Comparison of ENCODE assay signal across 8 mouse cellular contexts in the genomic region with DNA sequence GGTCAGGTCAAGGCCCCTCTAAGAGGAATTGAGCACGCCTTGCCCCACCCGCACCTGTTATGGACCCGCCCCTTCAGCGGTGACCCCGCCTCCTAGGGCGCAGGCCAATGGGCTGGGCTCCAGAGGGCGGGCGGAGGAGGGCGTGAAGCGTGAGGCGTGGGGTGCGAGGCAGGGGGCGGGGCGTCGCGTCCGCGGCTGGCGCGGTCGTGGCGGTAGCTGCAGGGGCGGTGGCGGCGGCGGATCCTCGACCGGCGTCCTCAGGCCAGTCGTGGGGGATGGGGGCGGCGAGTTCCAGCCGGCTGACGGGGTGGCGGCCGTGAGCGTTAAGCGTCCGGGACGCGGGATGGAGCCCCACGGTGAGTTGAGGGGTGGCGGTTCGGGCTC. TPM values are rescaled to one million over a fixed set of nuclear protein-coding genes. Genes with fewer than 3 reads are reported as not detected.
DNase-seq lines count a peak whose midpoint lies in the region; ATAC-seq lines count a peak whose summit lies in the region.

No protein-coding gene starts in this region.

- peaks cover 2% of the 10 kb centered on the region; the same call in 1 of the 2 replicates for H3K9me3 ChIP-seq in forebrain, embryonic 11.5 days (ENCODE audit: control insufficient read depth, low read length)
- H3K9me3 ChIP-seq in heart, embryonic 14.5 days (ENCODE audit: control insufficient read depth, low read length), result peaks cover 4% of the 10 kb centered on the region; the same call in 1 of the 2 replicates
- H3K9me3 ChIP-seq in liver, embryonic 11.5 days (ENCODE audit: control insufficient read depth, low read length), result no peaks in the 10 kb centered on the region

- peaks cover 10% of the 10 kb centered on the region for H3K27me3 ChIP-seq in forebrain, embryonic 11.5 days (ENCODE audit: control insufficient read depth, insufficient read depth, low read length)
- H3K27me3 ChIP-seq in heart, embryonic 14.5 days (ENCODE audit: control insufficient read depth, insufficient read depth, low read length), result no peaks in the 10 kb centered on the region
- 0 out of 2 replicates have a peak, but pooled peaks cover 5% of the 10 kb centered on the region for H3K27me3 ChIP-seq in liver, embryonic 11.5 days (replicated peaks; ENCODE audit: control insufficient read depth, insufficient read depth, low read length)

- peak; percentile 73 for DNase-seq in B cell, adult 2 months
- DNase-seq in c-Kit-positive CD71-negative TER-119-negative erythroid progenitor cells, embryonic 14.5 days (ENCODE audit: low read depth), result peak; percentile 63
- peak; percentile 90 for DNase-seq in forebrain, embryonic 11.5 days (ENCODE audit: low spot score)
- DNase-seq in kidney, postnatal 10 days, result peak; percentile 96
- peak; percentile 83 for DNase-seq in liver, embryonic 11.5 days (ENCODE audit: low spot score)
- peak; percentile 35 to 49 for DNase-seq in natural killer cell, adult 2 months (ENCODE audit: low spot score in 2 of 2)
- DNase-seq in spleen, postnatal 4 days (ENCODE audit: low spot score in 2 of 2), result peak; percentile 77 to 86

- H3K9ac ChIP-seq in forebrain, embryonic 11.5 days (ENCODE audit: low read length), result peak overlapping the region; percentile 32
- peak overlapping the region; percentile 92 for H3K9ac ChIP-seq in heart, embryonic 14.5 days (ENCODE audit: low read length)
- H3K9ac ChIP-seq in liver, embryonic 11.5 days (ENCODE audit: low read depth, low read length), result peak overlapping the region; percentile 71

- H3K36me3 ChIP-seq in forebrain, embryonic 11.5 days (ENCODE audit: control insufficient read depth, insufficient read depth, low read length), result no peaks in the 10 kb centered on the region
- no peaks in the 10 kb centered on the region for H3K36me3 ChIP-seq in heart, embryonic 14.5 days (ENCODE audit: control insufficient read depth, insufficient read depth, low read length)
- H3K36me3 ChIP-seq in liver, embryonic 11.5 days (ENCODE audit: control insufficient read depth, insufficient read depth, low read length), result no peaks in the 10 kb centered on the region

- peak; percentile 95 for ATAC-seq in forebrain, embryonic 11.5 days (replicated peaks; ENCODE audit: low FRiP score)
- ATAC-seq in heart, embryonic 14.5 days (ENCODE audit: insufficient number of reproducible peaks, insufficient read depth, low FRiP score, low read depth), result peak; percentile 95
- ATAC-seq in liver, embryonic 11.5 days (replicated peaks; ENCODE audit: low FRiP score), result peak; percentile 99

- H3K4me3 ChIP-seq in forebrain, embryonic 11.5 days (ENCODE audit: low read depth, low read length), result peak overlapping the region; percentile 52
- H3K4me3 ChIP-seq in heart, embryonic 14.5 days (ENCODE audit: control insufficient read depth in 1 of 2, insufficient read depth in 1 of 2, low read depth in 1 of 2, low read length in 2 of 2), result peak overlapping the region; percentile 90 to 94
- peak overlapping the region; percentile 75 for H3K4me3 ChIP-seq in liver, embryonic 11.5 days (ENCODE audit: low read depth, low read length)

- peak overlapping the region; percentile 73 for H3K4me2 ChIP-seq in forebrain, embryonic 11.5 days (ENCODE audit: low read depth, low read length, severe bottlenecking)
- peak overlapping the region; percentile 77 for H3K4me2 ChIP-seq in heart, embryonic 14.5 days (ENCODE audit: low read length)
- H3K4me2 ChIP-seq in liver, embryonic 11.5 days, result peak overlapping the region; percentile 99

- H3K27ac ChIP-seq in forebrain, embryonic 11.5 days (ENCODE audit: low read depth, low read length), result no peak overlapping the region
- H3K27ac ChIP-seq in heart, embryonic 14.5 days (replicated peaks in 1 of 2; ENCODE audit: control insufficient read depth in 1 of 2, insufficient read depth in 1 of 2, low read depth in 2 of 2, low read length in 2 of 2), result peak overlapping the region; percentile 78 to 83
- no peak overlapping the region for H3K27ac ChIP-seq in liver, embryonic 11.5 days (ENCODE audit: low read depth, low read length)

- WGBS in forebrain, embryonic 11.5 days, result under 1% methylated on average over 40 of the region's 44 CpGs
- WGBS in heart, embryonic 14.5 days, result under 1% methylated on average over 42 of the region's 44 CpGs
- under 1% methylated on average over 44 of the region's 44 CpGs for WGBS in liver, embryonic 11.5 days

- no peaks in the 10 kb centered on the region; the same call in 1 of the 2 replicates for H3K4me1 ChIP-seq in forebrain, embryonic 11.5 days (replicated peaks; ENCODE audit: control insufficient read depth, insufficient read depth, low read length)
- H3K4me1 ChIP-seq in heart, embryonic 14.5 days (ENCODE audit: control insufficient read depth in 2 of 2, insufficient read depth in 2 of 2, low read length in 2 of 2), result 0 out of 4 replicates have a peak, but pooled peaks cover 0 to 2% of the 10 kb centered on the region in 2 experiments
- no peaks in the 10 kb centered on the region for H3K4me1 ChIP-seq in liver, embryonic 11.5 days (replicated peaks; ENCODE audit: control insufficient read depth, insufficient read depth, low read length)

RNA-seq across cellular contexts. Expression of gene Arhgap29, which starts 0.7 kb away (rescaled TPM):
- 31.0 and 35.0 TPM in 2 replicates for polyA plus RNA-seq in forebrain, embryonic 11.5 days (2014; fragmentation: Nextera tagmentation; extraction: Ambion mirVana)
- 65.1 and 68.4 TPM in 2 replicates for polyA plus RNA-seq in heart, embryonic 14.5 days (2014; fragmentation: Nextera tagmentation; extraction: Ambion mirVana)
- polyA plus RNA-seq in liver, embryonic 11.5 days (2014; fragmentation: Nextera tagmentation; extraction: Ambion mirVana), result 24.1 and 25.5 TPM in 2 replicates

Comparison
In these comparisons a context has a peak if more than half of its experiments do, and no peak if none do; other contexts are left out.
1. DNase-seq: peak in every context shown above with its lines; median percentile 96 in kidney, postnatal 10 days; 90 in forebrain, embryonic 11.5 days; 83 in liver, embryonic 11.5 days; 82 in spleen, postnatal 4 days; 73 in B cell, adult 2 months; 63 in c-Kit-positive CD71-negative TER-119-negative erythroid progenitor cells, embryonic 14.5 days; 42 in natural killer cell, adult 2 months.
2. H3K27ac ChIP-seq: peak in heart, embryonic 14.5 days (2 of 2); none in forebrain, embryonic 11.5 days (single experiment) and liver, embryonic 11.5 days (single experiment).
3. H3K9ac ChIP-seq: peak in every context shown above with its lines; median percentile 92 in heart, embryonic 14.5 days; 71 in liver, embryonic 11.5 days; 32 in forebrain, embryonic 11.5 days.
4. Peak in every context shown above with its lines, with median percentiles within 50 percentile points of each other: ATAC-seq, H3K4me2 ChIP-seq and H3K4me3 ChIP-seq.